Mouse (Mus musculus) T-cell, adult 2 months (primary cell): Measurements from ENCODE around the gene Mgrn1.

Source experiments
- DNase-seq: peaks from one replicate; pipeline ENCODE4 v3.0.0; 2022; ENCODE audit warnings: low spot score

Mgrn1 gene

DNA sequence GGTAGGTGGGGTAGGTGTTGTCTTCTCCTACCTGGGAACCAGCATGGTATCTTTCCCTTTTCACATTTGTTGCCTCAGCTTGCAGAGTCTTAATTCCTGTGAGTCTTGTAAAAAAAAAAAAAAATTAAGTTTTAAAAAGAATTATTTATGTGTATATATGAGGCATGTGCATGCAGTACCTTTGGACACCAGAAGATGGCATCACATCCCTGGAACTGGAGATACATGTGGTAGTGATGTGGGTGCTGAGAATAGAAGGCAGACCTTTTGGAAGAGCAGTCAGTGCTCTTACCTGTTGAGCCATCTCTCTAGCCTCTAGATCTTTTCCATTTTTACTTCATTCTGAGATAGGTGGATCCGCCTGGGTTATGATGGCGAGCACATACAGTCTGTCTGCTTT lies 23.7 kb downstream of the Mgrn1 start:
- peak; percentile 31 for DNase-seq

DNA sequence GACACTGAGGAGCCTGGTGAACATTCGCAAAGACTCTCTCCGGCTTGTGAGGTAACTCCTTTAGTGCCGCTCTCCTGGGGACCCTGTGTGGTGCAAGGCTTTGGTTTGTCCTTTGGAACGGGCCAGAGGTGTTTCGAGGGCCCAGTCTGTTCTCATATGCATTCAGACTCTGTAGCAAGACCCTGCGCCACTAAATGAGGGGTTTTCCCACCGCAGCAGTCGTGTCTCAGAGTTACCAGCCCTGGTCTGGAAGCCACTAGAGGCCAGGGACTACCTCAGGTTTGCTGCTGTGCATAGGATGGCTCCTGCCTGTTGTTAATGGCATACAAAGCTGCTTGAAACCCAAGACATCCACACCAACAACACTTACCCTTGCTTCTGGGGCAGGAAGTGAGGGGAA lies 24.7 kb downstream of the Mgrn1 start:
- no peak for DNase-seq

DNA sequence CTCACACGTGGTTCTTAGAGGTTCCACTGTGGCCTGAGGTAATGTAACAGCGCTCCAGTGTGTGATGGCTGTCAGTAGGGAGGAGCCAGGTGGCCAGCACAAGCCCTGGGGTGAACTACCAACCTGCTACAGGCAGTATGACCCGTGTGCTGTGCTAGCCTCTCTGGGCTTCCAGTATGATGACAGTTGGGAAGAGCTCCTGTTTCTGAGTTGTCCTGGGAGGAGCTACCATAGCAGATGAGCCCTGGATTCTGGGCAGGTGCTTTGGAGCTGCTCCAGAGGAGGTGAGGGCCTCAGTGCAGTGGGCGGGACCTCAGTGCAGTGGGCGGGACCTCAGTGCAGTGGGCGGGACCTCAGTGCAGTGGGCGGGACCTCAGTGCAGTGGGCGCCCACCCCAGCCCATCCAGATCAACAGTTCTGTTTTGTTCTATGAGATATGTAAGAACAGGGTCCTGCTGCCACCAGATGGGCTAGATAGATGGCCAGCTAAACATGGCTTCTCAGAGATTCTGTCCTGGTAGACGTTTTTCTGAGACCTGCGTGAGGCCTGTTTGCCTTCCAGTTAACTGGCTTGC lies 26.1 kb downstream of the Mgrn1 start:
- DNase-seq, result no peak

DNA sequence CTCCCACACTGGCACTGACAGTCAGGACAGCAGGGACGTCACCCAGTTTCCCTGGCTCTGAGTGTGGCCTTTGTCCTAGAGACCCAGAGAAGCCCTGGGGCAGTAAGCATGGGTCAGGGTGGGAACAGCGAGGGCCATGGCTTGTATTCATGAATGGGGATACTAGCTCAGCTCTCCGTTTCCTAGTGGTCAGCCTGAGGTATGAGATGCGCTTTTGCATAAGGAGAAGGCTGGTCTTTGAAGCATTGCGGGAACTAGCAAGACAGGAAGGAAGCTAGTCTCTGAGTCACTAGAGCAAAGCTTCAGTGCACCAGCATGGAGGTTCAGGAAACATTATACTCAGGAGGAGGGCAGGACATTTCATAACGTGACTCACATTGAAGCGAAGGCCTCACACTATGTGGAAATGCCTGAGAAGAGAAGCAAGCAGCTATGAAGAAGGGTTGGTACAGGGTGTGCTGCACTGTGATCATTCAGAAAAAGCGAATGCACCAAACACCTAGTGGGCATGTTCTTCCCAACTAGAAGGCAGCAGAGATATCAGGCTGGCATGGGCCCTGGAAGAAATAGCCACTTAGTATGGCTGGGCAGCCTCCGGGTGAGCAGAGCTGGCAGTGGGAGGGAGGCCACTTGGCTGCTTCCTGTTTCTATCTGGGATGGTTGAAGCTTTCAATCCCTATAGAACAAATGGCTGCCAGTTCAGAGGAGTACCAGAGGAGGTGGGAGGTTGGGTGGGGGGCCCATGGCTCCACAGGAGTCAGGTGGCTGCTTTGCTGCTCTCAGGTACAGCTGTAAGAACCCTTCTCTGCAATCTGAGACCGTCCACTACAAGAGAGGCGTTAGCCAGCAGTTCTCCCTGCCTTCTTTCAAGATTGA lies 27.1 kb downstream of the Mgrn1 start:
- peak; percentile 20 for DNase-seq

DNA sequence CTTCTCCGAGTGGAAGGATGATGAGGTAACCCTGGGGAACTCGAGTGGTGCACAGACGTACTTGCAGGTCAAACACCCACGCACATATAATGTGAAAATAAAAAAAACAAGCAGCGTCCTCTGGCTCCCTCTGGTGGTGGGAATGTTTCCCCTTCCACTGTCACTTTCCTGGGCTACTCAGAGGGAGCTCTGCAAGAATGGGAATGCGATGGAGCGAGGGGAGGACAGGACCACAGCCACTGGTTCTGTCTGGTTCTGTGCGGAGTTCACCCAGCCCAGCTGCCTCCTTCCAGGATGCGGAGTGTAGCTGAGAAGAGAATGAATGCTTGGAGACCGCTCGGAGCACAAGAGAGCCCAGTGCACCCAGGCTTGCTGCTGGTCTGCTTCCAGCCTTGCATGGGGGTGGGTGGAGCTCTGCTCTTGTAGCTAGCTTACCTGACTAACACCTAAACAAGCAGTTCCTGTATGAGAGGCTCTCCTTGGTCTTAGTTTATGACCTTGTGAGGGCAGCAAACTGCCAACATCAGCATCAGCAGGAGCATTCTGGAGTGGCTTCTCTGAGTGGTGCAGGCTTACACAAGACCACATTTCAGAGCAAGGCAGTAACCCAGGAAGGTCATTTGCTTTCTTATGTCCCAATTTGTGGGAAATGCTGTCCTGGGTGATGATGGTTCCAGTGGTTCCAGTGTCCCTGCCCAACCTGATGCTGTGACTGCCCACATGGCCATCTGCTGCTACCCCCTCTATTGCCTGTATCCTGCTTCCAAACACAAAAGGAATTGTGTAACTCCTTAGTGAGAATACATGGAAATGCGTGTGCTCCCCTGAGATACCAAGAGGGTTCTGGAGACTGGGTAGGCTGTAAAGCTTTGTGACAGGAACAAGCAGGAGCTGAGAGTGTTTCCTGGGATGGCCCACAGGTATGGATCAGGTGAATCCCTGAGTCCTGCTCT lies 28.0 kb downstream of the Mgrn1 start:
- DNase-seq, result peak; percentile 81

DNA sequence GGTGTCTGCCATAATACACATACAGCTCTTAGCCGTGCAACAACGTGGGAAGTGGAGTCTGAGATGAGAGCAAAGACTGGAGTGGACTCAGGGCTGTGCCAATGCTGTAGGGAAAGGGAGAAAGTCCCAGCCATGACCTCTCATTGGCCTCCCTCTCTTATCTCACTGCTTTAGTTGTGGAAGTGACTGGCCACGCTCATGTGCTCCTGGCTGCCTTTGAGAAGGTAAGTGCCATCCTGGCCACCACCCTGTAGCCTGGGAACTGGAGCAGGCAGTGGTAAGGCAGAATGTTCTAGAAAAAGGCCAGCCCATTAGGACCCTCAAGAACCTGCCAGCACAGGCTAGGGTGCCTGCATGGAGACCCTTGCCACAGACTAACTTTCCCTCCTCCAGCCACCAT lies 29.9 kb downstream of the Mgrn1 start:
- no peak for DNase-seq

DNA sequence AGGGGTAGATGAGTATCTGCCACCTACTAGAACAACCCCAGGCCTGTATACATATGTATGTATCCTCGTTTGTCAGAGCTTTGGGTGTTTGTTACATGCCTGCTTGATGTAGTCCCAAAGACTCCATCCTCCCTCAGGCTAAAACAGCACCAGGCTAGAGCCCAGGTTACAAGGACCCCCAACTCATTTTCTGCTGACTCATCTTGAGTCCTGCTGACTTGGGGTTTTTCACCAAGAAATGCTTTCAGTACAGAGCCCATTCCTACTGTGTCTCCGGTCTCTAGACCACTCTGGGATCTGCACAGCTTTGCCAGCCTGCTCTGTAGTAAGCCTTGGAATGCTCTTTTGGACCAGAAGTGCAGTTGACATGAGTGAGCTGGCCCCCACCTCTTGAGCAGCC lies 30.6 kb downstream of the Mgrn1 start:
- no peak for DNase-seq

DNA sequence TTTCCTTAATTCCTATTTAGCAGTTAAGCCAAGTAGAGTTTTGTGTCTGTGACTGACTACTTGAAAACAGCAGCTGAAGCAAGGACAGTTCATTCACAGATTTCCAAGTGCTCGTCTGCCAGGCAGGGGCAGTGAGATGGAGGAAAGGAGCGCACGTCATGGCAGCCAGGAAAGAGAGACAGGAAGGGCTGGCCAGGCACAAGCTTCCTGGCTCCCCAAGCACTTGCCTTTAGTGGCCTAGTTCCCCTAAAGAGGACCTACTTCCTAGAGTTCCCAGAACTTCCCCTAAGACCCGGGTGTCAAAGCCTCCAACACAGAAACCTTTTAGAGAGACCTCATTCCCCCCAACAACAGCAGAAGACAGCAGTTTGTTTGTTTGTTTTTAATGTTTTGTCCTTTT lies 34.5 kb downstream of the Mgrn1 start:
- no peak for DNase-seq

DNA sequence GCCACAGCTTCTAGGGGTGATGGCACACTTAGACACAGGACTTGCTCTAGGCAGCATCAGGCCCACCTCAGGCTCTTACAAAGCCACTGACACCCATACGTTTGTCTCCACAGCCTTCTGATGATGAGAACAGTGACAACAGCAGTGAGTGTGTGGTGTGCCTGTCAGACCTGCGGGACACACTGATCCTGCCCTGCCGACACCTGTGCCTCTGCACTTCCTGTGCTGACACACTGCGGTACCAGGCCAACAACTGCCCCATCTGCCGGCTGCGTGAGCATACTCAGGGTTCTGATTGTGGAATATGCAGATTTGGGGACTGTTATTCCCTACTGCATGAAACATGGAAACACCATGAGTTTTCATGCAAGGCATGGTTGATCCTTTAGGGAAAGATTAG lies 36.4 kb downstream of the Mgrn1 start:
- peak; percentile 54 for DNase-seq

DNA sequence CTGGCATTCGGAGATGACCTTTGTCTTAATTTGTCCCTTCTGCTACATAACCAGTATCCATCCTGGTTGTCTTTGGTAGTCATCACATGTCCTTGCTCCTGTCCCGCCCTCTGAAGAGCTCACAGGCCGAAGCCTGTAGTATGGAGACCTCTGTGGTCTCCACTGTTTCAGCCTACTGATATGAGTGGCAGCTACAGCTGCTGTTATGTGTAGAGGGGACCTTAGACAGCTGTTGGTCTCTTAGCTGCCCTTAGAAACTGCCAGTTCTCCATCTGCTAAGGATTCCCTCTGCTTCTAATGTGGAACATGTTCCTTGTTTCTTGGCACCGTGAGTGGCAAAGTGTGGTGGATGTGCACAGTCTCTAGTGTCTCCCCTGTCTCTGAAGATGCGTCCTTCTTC lies 37.9 kb downstream of the Mgrn1 start:
- DNase-seq, result no peak

DNA sequence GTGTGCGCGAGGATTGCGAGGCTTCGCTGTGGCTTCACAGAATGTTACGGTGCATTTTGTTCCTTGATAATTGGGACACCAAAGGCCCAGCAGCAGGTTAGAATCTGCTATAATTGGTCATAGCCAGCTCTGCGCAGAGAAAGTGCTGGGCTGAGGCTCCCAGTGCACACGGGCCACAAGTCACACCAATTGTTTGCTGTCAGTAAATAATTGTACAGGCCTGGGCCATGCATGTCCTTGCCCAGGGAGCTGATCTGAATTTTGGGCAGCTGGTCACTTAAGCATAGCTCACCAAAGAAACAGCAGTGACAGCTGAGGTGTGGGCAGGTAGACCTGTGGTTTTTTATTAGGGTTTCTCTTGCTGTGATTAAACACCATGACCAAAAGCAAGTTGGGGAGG lies 41.9 kb downstream of the Mgrn1 start:
- no peak for DNase-seq

DNA sequence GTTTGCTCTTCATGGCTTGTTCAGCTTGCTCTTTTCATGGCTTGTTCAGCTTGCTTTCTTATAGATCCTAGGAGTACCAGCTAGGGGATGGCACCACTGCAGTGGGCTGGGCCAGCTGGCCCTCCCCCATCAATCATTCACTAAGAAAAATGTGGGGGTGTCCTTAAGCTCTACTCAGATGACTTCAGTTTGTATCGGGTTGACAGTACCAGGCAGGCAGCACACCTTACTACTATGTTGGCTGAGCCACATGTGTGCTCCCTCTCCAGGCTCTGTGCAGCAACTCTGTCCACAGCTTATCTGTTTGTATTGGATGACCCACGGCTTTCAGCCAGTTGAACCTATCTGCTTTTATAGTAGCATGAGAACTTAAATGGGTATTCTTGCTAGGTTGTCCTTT lies 42.4 kb downstream of the Mgrn1 start:
- no peak for DNase-seq

DNA sequence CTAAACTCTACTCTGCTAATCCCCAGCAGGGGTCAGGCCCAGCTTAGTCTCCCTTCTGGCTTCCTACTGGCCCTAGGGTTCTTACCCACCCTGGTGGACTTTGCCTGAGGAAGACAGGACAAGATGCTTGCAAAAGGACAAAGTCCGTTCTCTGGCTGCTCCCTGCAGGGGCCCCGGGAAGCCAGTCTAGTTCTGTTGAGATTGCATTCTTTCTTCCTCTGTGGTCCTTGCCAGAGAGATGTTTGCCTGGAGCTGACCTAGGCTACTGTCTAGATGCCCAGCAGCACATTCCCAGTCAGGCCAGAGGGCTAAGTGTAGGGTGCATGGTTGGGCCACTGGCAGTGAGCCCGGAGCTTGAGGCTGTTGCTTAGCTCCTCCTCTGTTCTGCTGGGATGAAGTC lies 46.4 kb downstream of the Mgrn1 start:
- no peak for DNase-seq

DNA sequence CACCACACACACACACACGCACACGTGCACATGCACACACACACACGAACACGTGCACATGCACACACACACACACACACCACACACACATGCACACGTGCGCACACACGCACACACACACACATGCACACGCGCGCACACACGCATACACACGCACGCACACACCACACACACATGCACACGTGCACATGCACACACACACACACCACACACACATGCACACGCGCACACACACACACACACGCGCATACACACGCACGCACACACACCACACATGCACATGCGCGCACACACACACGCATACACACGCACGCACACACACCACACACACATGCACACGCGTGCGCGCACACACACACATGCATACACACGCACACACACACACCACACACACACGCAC lies 49.4 kb downstream of the Mgrn1 start:
- no peak for DNase-seq

DNA sequence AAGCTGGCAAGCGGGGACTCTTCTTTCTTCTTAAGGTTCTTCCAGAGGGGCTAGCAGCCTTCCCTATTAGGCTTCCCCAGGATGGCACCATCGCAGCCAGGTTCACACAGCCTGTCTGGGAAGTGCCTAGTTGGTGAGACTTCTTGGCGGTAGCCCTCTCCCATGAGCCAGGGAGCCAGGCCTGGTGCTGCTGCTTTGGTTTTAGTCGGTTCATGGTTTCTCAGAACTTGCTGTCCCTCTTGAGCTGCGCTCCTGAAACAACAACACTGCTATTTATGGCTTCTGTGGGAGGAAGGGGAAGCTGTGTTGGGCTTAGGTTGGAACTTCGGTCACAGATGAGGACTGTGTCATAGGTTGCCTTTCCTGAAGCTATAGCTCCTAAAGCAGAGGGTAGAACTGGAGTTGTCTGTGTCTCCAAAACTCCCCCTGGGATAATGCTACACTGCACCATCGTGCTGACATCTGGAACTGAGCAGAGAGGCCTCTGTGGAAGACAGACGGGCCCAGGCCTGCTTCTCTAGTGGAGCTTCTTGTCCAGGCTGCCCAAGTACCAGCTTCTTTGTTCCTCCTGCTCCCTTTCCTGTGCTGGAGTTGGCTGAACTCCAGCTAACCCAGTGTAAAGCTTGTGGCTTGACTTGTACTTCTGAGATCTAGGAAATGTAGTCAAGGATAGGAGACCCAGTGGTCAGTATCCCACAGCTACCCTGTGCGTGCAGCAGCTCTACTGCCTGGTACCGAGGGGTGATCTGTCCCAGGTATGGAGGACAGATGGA lies 50.1 kb downstream of the Mgrn1 start:
- DNase-seq, result no peak

DNA sequence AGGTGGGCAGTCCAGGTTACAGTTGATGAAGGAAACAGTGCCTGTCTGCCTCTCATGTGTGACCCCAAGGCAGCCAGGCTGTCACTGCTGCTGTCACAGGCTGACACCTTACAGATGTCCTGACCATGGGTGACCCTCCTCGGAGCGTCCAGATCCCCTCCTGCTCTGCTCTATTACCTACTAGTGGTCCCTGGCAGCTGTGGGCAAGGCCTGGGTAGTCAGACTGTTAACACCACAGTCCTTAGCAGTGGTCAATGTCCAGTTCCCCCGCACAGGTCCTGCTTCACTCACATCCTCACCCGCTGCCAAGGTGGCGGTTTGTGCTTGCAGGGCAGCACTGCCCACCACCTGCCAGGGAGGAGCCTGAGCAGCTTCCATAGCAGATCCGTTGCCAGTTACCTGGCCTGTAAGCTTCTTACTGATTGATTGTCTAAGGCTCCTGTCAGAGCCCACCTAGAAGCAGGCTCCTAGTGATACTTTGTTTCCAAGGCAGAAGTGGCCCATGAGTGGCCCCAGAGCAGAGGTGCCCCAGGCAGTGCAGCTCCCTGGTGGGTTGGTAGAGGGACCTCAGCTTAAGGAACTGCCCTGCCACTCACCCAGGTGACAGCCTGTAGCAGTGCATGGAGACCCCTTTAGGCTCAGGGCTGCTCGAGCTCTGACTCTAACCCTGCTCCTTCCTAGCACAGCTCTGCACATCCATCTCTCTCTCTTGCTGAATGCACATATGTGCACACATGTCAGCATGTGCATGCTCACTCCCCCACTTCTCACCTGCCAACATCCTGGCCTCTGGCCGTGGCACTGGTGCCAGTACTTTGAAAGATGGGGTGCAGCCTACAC lies 51.5 kb downstream of the Mgrn1 start:
- DNase-seq, result no peak

DNA sequence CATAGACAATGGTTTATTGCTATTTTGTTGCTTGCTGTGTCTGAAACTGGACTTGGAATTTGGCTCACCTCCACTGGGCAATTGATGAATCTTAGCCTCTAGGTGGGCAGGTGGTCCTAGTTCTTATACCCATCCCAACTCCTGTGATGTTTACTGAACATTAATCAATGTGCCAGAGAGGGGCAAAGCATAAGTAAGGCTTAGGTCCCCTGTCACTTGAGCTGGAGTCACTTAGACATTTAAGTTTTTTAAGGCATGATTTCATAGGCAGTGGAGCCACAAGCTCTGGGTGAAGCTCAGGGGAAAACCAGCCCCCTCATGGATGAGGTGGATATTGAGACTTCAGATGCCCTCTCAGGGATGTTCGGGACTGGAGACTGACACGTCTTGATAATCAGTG lies 52.4 kb downstream of the Mgrn1 start, which contains the start of gene Nudt16l1:
TSS of gene Nudt16l1 (plus strand) at position 301 of the 400 bp plus-strand sequence.
- no peak for DNase-seq

DNA sequence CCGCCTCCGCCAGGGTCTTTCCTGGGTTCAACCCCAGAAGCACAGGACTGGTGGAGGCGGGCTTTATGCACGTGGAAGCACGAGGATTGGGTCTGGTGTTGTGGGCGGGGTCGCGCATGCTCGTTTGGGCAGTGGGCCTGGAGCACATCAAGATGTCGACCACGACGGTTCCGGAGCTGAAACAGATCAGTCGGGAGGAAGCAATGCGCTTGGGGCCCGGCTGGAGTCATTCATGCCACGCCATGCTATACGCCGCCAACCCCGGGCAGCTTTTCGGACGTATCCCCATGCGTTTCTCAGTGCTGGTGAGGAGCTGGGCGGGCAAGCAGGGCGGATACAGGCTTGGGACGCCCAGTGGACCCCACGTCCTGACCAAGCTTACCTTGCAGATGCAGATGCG lies 52.9 kb downstream of the Mgrn1 start:
- DNase-seq, result peak; percentile 96

DNA sequence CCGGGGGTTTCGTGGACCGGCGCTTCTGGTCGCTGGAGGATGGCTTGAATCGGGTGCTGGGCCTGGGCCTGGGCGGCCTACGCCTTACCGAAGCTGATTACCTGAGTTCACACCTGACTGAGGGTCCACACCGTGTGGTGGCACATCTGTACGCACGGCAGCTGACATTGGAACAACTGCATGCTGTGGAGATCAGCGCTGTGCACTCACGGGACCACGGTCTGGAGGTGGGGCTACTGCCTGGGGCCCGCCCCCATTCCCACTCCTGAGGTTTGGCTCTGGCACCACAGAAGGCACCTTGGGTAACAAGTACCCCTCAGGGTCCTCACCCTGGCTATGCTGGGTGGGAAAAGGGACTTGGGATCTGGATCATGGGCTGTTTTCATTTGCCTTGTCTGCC lies 53.4 kb downstream of the Mgrn1 start:
- no peak for DNase-seq

DNA sequence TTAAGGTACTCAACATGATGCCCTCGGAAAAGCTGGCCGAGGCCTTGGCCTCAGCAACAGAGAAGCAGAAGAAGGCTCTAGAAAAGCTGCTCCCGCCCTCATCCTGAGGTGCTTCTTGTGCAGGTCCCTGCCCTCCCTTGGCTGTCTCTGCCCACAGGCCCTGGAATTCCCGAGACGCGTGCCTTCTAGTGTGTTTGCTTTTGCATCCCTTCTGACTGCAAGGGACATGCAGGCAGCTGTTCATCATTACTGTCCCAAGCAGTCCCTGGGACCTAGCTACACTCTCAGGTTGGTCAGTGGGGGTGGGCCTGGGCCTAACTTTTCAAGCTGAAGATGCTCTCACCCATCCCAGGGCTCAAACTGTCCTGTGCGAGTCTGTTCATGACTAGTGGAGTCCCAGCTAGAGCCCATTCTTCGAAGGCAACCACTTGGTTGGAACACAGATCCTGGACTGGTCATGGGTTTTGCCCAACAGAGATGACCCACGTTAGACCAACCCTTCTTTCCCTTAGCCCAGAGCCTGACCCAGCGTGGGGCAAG lies 54.3 kb downstream of the Mgrn1 start:
- no peak for DNase-seq

DNA sequence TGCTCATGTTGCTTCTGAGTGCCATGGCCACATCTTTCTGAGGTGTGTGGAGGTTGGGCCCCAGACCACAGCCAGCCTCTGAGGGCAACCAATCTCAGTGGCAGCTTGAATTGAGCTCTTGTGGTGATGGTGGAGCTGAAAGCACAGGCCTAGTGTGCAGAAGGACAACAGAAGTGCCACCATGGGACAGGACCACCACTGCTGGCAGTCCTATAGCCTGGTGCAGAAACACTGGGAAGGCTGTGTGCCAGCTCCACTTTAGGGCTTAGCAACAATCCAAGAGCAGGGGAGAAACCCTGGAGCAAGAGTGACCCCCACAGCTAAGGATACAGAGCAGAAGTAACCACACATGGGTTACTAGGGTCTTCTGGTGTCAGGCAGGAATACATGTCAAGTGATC lies 55.0 kb downstream of the Mgrn1 start:
- DNase-seq, result no peak
